13 mouse cellular contexts compared by ENCODE assay signal in genomic region chr9:108617301-108617700, GRCm38 (mm10).
"Had no signal": no experiment of that assay in that cellular context is flagged by ENCODE, and none has a peak within 500 bp of the region (broad histone marks: within the 10 kb centered on the region; RNA-seq: fewer than 3 reads in every experiment).

No protein-coding gene starts in this region.

- H3K27ac ChIP-seq: midbrain, embryonic 10.5 days; midbrain, embryonic 12.5 days; neural tube, embryonic 12.5 days had no signal

- DNase-seq: lung, adult 18-20 months; lung, embryonic 14.5 days; lung, postnatal 10 days; lung, postnatal 4 days; midbrain, embryonic 14.5 days; right cerebral cortex, postnatal 14 days; thymus, adult 18-20 months; thymus, postnatal 36 days had no signal

- ATAC-seq: midbrain, embryonic 16.5 days had no signal

- H3K4me3 ChIP-seq: midbrain, embryonic 10.5 days; midbrain, embryonic 12.5 days; myocyte; neural tube, embryonic 12.5 days had no signal
